Mouse (Mus musculus): ENCODE data around the gene Rhobtb1. TPM values are rescaled to one million over a fixed set of nuclear protein-coding genes. Genes with fewer than 3 reads are reported as not detected.

The Rhobtb1 gene
- polyA plus RNA-seq, 1 experiment from 2014 or later, result 29.4 TPM

DNA sequence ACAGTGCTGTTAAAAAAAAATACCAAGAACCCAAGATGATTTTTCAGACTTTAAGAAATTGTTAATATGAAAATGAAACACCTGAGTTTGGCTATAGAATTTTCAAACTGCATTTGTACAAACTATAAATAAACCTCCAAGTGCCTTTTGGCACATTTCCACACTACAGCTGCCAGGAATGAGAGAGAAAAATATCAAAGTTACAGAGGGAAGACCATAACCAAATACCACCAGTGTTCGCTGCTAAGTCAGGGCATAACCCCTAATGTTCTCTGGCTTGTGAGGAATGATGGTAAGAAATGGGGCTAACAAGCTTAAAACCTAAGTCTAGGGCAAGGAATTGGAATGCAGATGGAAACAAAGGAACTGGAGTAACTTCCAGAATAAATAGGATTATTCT, 31.8 kb upstream of the Rhobtb1 start:
- H3K4me1 ChIP-seq (ENCODE audit: control insufficient read depth, insufficient read depth, low read length), result peaks cover 11% of the 10 kb centered on the region
- no peak for ATAC-seq (replicated peaks; ENCODE audit: extremely low read depth, insufficient read depth, low FRiP score)
- H3K36me3 ChIP-seq (ENCODE audit: control insufficient read depth, insufficient read depth), result no peaks in the 10 kb centered on the region
- H3K27me3 ChIP-seq (ENCODE audit: control insufficient read depth, insufficient read depth, low read length), result no peaks in the 10 kb centered on the region
- no peak overlapping the region for H3K27ac ChIP-seq (ENCODE audit: low read length)
- H3K4me3 ChIP-seq (ENCODE audit: low read length), result no peak overlapping the region
- 0 out of 2 replicates have a peak, but pooled peaks cover 2% of the 10 kb centered on the region for H3K9me3 ChIP-seq (replicated peaks; ENCODE audit: control insufficient read depth, low read length)
- WGBS, result 47% methylated on average over 1 of the region's 1 CpGs
- peak overlapping the region; percentile 26; the same call in 1 of the 2 replicates for H3K4me2 ChIP-seq (ENCODE audit: low read depth, low read length)
- no peak overlapping the region; the same call in 1 of the 2 replicates for H3K9ac ChIP-seq (ENCODE audit: low read length)

DNA sequence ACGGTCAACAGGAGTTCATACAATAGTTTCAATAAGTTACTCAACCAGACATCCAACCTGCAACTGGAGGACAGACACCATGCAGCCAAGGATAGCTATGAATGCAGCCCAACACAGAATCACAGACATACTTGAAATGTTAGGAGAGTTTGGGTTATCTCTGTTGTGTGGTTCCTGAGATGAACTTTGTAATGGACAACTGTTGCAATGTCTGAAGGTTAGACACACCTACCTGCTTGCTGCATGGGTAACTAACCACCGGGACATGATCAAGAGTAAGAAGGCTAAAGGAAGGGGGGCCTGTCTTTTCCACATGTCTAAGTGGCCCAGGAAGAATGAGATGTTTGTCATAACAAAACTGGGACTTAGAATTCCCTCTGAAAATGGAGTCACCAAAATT, 24.7 kb upstream of the Rhobtb1 start:
- no peaks in the 10 kb centered on the region for H3K36me3 ChIP-seq (ENCODE audit: control insufficient read depth, insufficient read depth)
- H3K4me2 ChIP-seq (ENCODE audit: low read depth, low read length), result no peak overlapping the region
- no peaks in the 10 kb centered on the region for H3K4me1 ChIP-seq (ENCODE audit: control insufficient read depth, insufficient read depth, low read length)
- 77% methylated on average over 2 of the region's 2 CpGs for WGBS
- no peak for ATAC-seq (replicated peaks; ENCODE audit: extremely low read depth, insufficient read depth, low FRiP score)
- H3K9ac ChIP-seq (ENCODE audit: low read length), result no peak overlapping the region
- 0 out of 2 replicates have a peak, but pooled peaks cover 2% of the 10 kb centered on the region for H3K9me3 ChIP-seq (replicated peaks; ENCODE audit: control insufficient read depth, low read length)
- H3K27me3 ChIP-seq (ENCODE audit: control insufficient read depth, insufficient read depth, low read length), result no peaks in the 10 kb centered on the region
- H3K4me3 ChIP-seq (ENCODE audit: low read length), result no peak overlapping the region
- H3K27ac ChIP-seq (ENCODE audit: low read length), result no peak overlapping the region

DNA sequence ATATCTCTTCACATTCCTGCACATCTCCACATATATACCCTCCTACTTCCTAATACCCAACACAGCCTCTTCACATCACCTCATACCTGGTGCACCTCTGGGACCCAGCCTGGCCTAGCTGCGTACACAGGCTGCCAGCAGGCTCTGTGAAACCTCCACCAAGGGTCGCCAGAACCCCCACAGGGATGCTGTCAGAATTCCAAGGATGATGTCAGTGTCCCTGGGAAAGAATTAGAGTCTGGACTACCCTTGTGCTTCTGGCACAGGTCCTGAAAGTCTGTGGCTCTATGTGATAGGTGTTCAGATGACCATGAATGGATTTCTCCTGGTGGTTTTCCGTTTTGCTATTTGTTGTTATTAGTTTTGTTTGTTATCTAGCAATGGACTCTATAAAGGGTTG, 22.7 kb upstream of the Rhobtb1 start:
- Histone ChIP-seq H3K4me3 (ENCODE audit: low read length) (no peak overlapping the region), H3K27ac (ENCODE audit: low read length) (no peak overlapping the region), H3K9me3 (replicated peaks; ENCODE audit: control insufficient read depth, low read length) (0 out of 2 replicates have a peak, but pooled peaks cover 2% of the 10 kb centered on the region), H3K4me2 (ENCODE audit: low read depth, low read length) (no peak overlapping the region), H3K36me3 (ENCODE audit: control insufficient read depth, insufficient read depth) (no peaks in the 10 kb centered on the region), H3K9ac (ENCODE audit: low read length) (no peak overlapping the region), H3K27me3 (ENCODE audit: control insufficient read depth, insufficient read depth, low read length) (no peaks in the 10 kb centered on the region), H3K4me1 (ENCODE audit: control insufficient read depth, insufficient read depth, low read length) (no peaks in the 10 kb centered on the region)
- ATAC-seq (replicated peaks; ENCODE audit: extremely low read depth, insufficient read depth, low FRiP score), result no peak
- WGBS, result 46% methylated on average over 3 of the region's 3 CpGs

GRCm38 (mm10) chr10:69130613-69131012, 20.6 kb upstream of the Rhobtb1 start:
- H3K9ac ChIP-seq (ENCODE audit: low read length), result no peak overlapping the region
- H3K27me3 ChIP-seq (ENCODE audit: control insufficient read depth, insufficient read depth, low read length), result no peaks in the 10 kb centered on the region
- no peaks in the 10 kb centered on the region for H3K36me3 ChIP-seq (ENCODE audit: control insufficient read depth, insufficient read depth)
- WGBS, result 85% methylated on average over 5 of the region's 5 CpGs
- H3K4me2 ChIP-seq (ENCODE audit: low read depth, low read length), result no peak overlapping the region
- no peaks in the 10 kb centered on the region for H3K4me1 ChIP-seq (ENCODE audit: control insufficient read depth, insufficient read depth, low read length)
- H3K9me3 ChIP-seq (replicated peaks; ENCODE audit: control insufficient read depth, low read length), result 0 out of 2 replicates have a peak, but pooled peaks cover 2% of the 10 kb centered on the region
- ATAC-seq (replicated peaks; ENCODE audit: extremely low read depth, insufficient read depth, low FRiP score), result no peak
- no peak overlapping the region for H3K27ac ChIP-seq (ENCODE audit: low read length)
- no peak overlapping the region for H3K4me3 ChIP-seq (ENCODE audit: low read length)

DNA sequence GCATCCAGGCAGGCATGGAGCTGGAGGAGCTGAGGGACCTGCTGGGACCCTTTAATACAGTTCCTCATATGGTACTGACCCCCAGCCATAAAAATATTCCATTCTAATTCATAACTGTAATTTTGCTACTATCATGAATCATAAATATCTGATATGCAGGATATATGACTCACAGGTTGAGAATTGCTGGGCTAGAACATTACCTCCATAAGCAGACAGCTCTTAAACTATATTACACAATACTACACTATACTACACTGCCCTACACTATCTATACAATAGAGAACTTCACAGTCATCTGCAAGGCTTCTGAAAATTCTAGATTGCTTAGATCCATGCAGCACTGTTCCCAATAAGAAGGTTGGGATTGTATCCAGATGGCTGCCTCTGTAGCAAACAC, 16.9 kb upstream of the Rhobtb1 start:
- Histone ChIP-seq H3K9ac (ENCODE audit: low read length) (no peak overlapping the region), H3K4me2 (ENCODE audit: low read depth, low read length) (no peak overlapping the region), H3K4me1 (ENCODE audit: control insufficient read depth, insufficient read depth, low read length) (no peaks in the 10 kb centered on the region), H3K9me3 (replicated peaks; ENCODE audit: control insufficient read depth, low read length) (0 out of 2 replicates have a peak, but pooled peaks cover 2% of the 10 kb centered on the region), H3K27me3 (ENCODE audit: control insufficient read depth, insufficient read depth, low read length) (no peaks in the 10 kb centered on the region), H3K27ac (ENCODE audit: low read length) (no peak overlapping the region), H3K4me3 (ENCODE audit: low read length) (no peak overlapping the region), H3K36me3 (ENCODE audit: control insufficient read depth, insufficient read depth) (no peaks in the 10 kb centered on the region)
- no peak for ATAC-seq (replicated peaks; ENCODE audit: extremely low read depth, insufficient read depth, low FRiP score)

- H3K4me3 ChIP-seq (ENCODE audit: low read length), result no peak overlapping the region
- H3K27me3 ChIP-seq (ENCODE audit: control insufficient read depth, insufficient read depth, low read length), result no peaks in the 10 kb centered on the region
- no peak overlapping the region for H3K9ac ChIP-seq (ENCODE audit: low read length)
- no peak for ATAC-seq (replicated peaks; ENCODE audit: extremely low read depth, insufficient read depth, low FRiP score)
- 56% methylated on average over 9 of the region's 9 CpGs for WGBS
- no peaks in the 10 kb centered on the region for H3K36me3 ChIP-seq (ENCODE audit: control insufficient read depth, insufficient read depth)
- no peak overlapping the region for H3K27ac ChIP-seq (ENCODE audit: low read length)
- H3K9me3 ChIP-seq (replicated peaks; ENCODE audit: control insufficient read depth, low read length), result no peaks in the 10 kb centered on the region
- H3K4me2 ChIP-seq (ENCODE audit: low read depth, low read length), result no peak overlapping the region; the same call in 1 of the 2 replicates
- H3K4me1 ChIP-seq (ENCODE audit: control insufficient read depth, insufficient read depth, low read length), result no peaks in the 10 kb centered on the region
These were observed 14.9 kb upstream of the Rhobtb1 start for GRCm38 (mm10) chr10:69136241-69136828.

- Histone ChIP-seq H3K4me1 (ENCODE audit: control insufficient read depth, insufficient read depth, low read length) (no peaks in the 10 kb centered on the region), H3K27me3 (ENCODE audit: control insufficient read depth, insufficient read depth, low read length) (no peaks in the 10 kb centered on the region), H3K4me2 (ENCODE audit: low read depth, low read length) (no peak overlapping the region), H3K36me3 (ENCODE audit: control insufficient read depth, insufficient read depth) (no peaks in the 10 kb centered on the region), H3K9me3 (replicated peaks; ENCODE audit: control insufficient read depth, low read length) (no peaks in the 10 kb centered on the region; the same call in none of the 2 replicates), H3K27ac (ENCODE audit: low read length) (no peak overlapping the region), H3K9ac (ENCODE audit: low read length) (no peak overlapping the region), H3K4me3 (ENCODE audit: low read length) (no peak overlapping the region)
- 73% methylated on average over 7 of the region's 7 CpGs for WGBS
- no peak for ATAC-seq (replicated peaks; ENCODE audit: extremely low read depth, insufficient read depth, low FRiP score)
These were observed 2.0 kb upstream of the Rhobtb1 start for GRCm38 (mm10) chr10:69149252-69149651.

- Histone ChIP-seq H3K27ac (ENCODE audit: low read length) (no peak overlapping the region), H3K27me3 (ENCODE audit: control insufficient read depth, insufficient read depth, low read length) (no peaks in the 10 kb centered on the region), H3K36me3 (ENCODE audit: control insufficient read depth, insufficient read depth) (no peaks in the 10 kb centered on the region), H3K4me2 (ENCODE audit: low read depth, low read length) (no peak overlapping the region), H3K4me3 (ENCODE audit: low read length) (no peak overlapping the region), H3K9ac (ENCODE audit: low read length) (no peak overlapping the region), H3K9me3 (replicated peaks; ENCODE audit: control insufficient read depth, low read length) (no peaks in the 10 kb centered on the region; the same call in 1 of the 2 replicates), H3K4me1 (ENCODE audit: control insufficient read depth, insufficient read depth, low read length) (no peaks in the 10 kb centered on the region)
- 82% methylated on average over 4 of the region's 4 CpGs for WGBS
- no peak for ATAC-seq (replicated peaks; ENCODE audit: extremely low read depth, insufficient read depth, low FRiP score)
These were observed 1.7 kb downstream of the Rhobtb1 start for GRCm38 (mm10) chr10:69152971-69153370.

GRCm38 (mm10) chr10:69155428-69156175, 4.4 kb downstream of the Rhobtb1 start:
- Histone ChIP-seq H3K36me3 (ENCODE audit: control insufficient read depth, insufficient read depth) (no peaks in the 10 kb centered on the region), H3K4me1 (ENCODE audit: control insufficient read depth, insufficient read depth, low read length) (no peaks in the 10 kb centered on the region), H3K9ac (ENCODE audit: low read length) (no peak overlapping the region), H3K4me3 (ENCODE audit: low read length) (no peak overlapping the region), H3K9me3 (replicated peaks; ENCODE audit: control insufficient read depth, low read length) (no peaks in the 10 kb centered on the region), H3K4me2 (ENCODE audit: low read depth, low read length) (no peak overlapping the region), H3K27me3 (ENCODE audit: control insufficient read depth, insufficient read depth, low read length) (no peaks in the 10 kb centered on the region), H3K27ac (ENCODE audit: low read length) (no peak overlapping the region)
- no peak for ATAC-seq (replicated peaks; ENCODE audit: extremely low read depth, insufficient read depth, low FRiP score)
- 84% methylated on average over 10 of the region's 10 CpGs for WGBS
